Mouse (Mus musculus): ENCODE measurements around the gene Rec8.
A peak's percentile ranks its signal among the peaks of the same experiment; 100 is the strongest.

Gene Rec8

GRCm38 (mm10) chr14:55617822-55618221 lies at the start of gene Rec8:
Rec8 (plus strand) TSS chr14:55618037.
- peak; percentile 32 for DNase-seq (ENCODE audit: low spot score)

- no peak for DNase-seq (ENCODE audit: low spot score)
These were observed 47.2 kb upstream of the Rec8 start for GRCm38 (mm10) chr14:55570588-55570987.

GRCm38 (mm10) chr14:55571760-55572159 lies 46.1 kb upstream of the Rec8 start:
- no peak for DNase-seq (ENCODE audit: low spot score)

GRCm38 (mm10) chr14:55575302-55575701 lies 42.5 kb upstream of the Rec8 start, which contains the start of gene Fitm1:
Fitm1 (plus strand) TSS chr14:55575617.
- DNase-seq (ENCODE audit: low spot score): no peak

- DNase-seq (ENCODE audit: low spot score): no peak
These were observed 42.1 kb upstream of the Rec8 start for GRCm38 (mm10) chr14:55575711-55576110.

GRCm38 (mm10) chr14:55576376-55576775 lies 41.5 kb upstream of the Rec8 start:
- DNase-seq (ENCODE audit: low spot score): no peak

GRCm38 (mm10) chr14:55577871-55578667 lies 39.8 kb upstream of the Rec8 start, which contains the start of gene Psme1:
Psme1 (plus strand) TSS chr14:55578123.
- DNase-seq (ENCODE audit: low spot score): peak; percentile 84

- DNase-seq (ENCODE audit: low spot score): peak; percentile 69
These were observed 39.1 kb upstream of the Rec8 start for GRCm38 (mm10) chr14:55578668-55579269.

- no peak for DNase-seq (ENCODE audit: low spot score)
These were observed 38.0 kb upstream of the Rec8 start for GRCm38 (mm10) chr14:55579511-55580496.

GRCm38 (mm10) chr14:55580731-55581130 lies 37.1 kb upstream of the Rec8 start:
- DNase-seq (ENCODE audit: low spot score): no peak

- no peak for DNase-seq (ENCODE audit: low spot score)
These were observed 35.7 kb upstream of the Rec8 start for GRCm38 (mm10) chr14:55581981-55582681.

GRCm38 (mm10) chr14:55584303-55584701 lies 33.5 kb upstream of the Rec8 start:
- DNase-seq (ENCODE audit: low spot score): no peak

GRCm38 (mm10) chr14:55584702-55585565 lies 32.9 kb upstream of the Rec8 start, which contains the start of gene Emc9:
Emc9 (minus strand) TSS chr14:55585302.
- peak; percentile 82 for DNase-seq (ENCODE audit: low spot score)

- no peak for DNase-seq (ENCODE audit: low spot score)
These were observed 32.3 kb upstream of the Rec8 start for GRCm38 (mm10) chr14:55585566-55585960.

- no peak for DNase-seq (ENCODE audit: low spot score)
These were observed 31.7 kb upstream of the Rec8 start for GRCm38 (mm10) chr14:55586149-55586548.

- no peak for DNase-seq (ENCODE audit: low spot score)
These were observed 28.6 kb upstream of the Rec8 start for GRCm38 (mm10) chr14:55589271-55589670.

- no peak for DNase-seq (ENCODE audit: low spot score)
These were observed 27.9 kb upstream of the Rec8 start for GRCm38 (mm10) chr14:55589771-55590448.

GRCm38 (mm10) chr14:55590748-55591330 lies 27.0 kb upstream of the Rec8 start, which contains the start of gene Psme2:
Psme2 (minus strand) TSS chr14:55591113.
- DNase-seq (ENCODE audit: low spot score): peak; percentile 89

GRCm38 (mm10) chr14:55591331-55591891 lies 26.4 kb upstream of the Rec8 start, which contains the start of gene Rnf31:
Rnf31 (plus strand) TSS chr14:55591708.
- DNase-seq (ENCODE audit: low spot score): peak; percentile 91
